Mouse (Mus musculus) CH12.LX (cell line): ENCODE measurements around the gene Ppm1n.

Source experiments
- CTCF ChIP-seq, 2 experiments: IDR thresholded peaks in 1 of 2; conservative IDR thresholded peaks in 1 of 2; 2 replicates each; pipeline ENCODE4 v1.5.1; 2011 to 2012; ENCODE audit warnings: low read depth in 2 of 2, low read length in 2 of 2, improper control_type of control experiment in 1 of 2, inconsistent platforms in 1 of 2, mild to moderate bottlenecking in 1 of 2, moderate library complexity in 1 of 2
- EP300 ChIP-seq: IDR thresholded peaks from 2 replicates; pipeline ENCODE4 v1.6.1; 2011; ENCODE audit warnings: low read length, improper control_type of control experiment
- GABPA ChIP-seq: IDR thresholded peaks from 2 replicates; pipeline ENCODE4 v1.6.1; 2012; ENCODE audit warnings: low read depth, low read length, improper control_type of control experiment, inconsistent platforms; ENCODE audit not compliant: insufficient replicate concordance
- HCFC1 ChIP-seq: IDR thresholded peaks from 2 replicates; pipeline ENCODE4 v1.6.1; 2012; ENCODE audit warnings: low read depth, mild to moderate bottlenecking, inconsistent platforms, low read length, improper control_type of control experiment
- JUND ChIP-seq: conservative IDR thresholded peaks from 2 replicates; pipeline ENCODE4 v1.6.1; 2011; ENCODE audit warnings: low read depth, low read length, improper control_type of control experiment
- KAT2A ChIP-seq: IDR thresholded peaks from 2 replicates; pipeline ENCODE4 v1.6.1; 2012; ENCODE audit warnings: low read length, improper control_type of control experiment, inconsistent platforms; ENCODE audit not compliant: insufficient replicate concordance
- MAFK ChIP-seq: IDR thresholded peaks from 2 replicates; pipeline ENCODE4 v1.6.1; 2011; ENCODE audit warnings: low read length, improper control_type of control experiment; ENCODE audit not compliant: insufficient replicate concordance
- POLR2A ChIP-seq: IDR thresholded peaks from 2 replicates; pipeline ENCODE4 v1.6.1; 2011; ENCODE audit warnings: low read depth, mild to moderate bottlenecking, improper control_type of control experiment, low read length
- RAD21 ChIP-seq: IDR thresholded peaks from 2 replicates; pipeline ENCODE4 v1.6.1; 2011; ENCODE audit warnings: low read depth, mild to moderate bottlenecking, low read length, improper control_type of control experiment, moderate library complexity
- TBP ChIP-seq: conservative IDR thresholded peaks from 2 replicates; pipeline ENCODE4 v1.6.1; 2011; ENCODE audit warnings: low read depth, low read length, improper control_type of control experiment
- TCF12 ChIP-seq: IDR thresholded peaks from 2 replicates; pipeline ENCODE4 v1.6.1; 2014; ENCODE audit warnings: low read depth, mild to moderate bottlenecking, inconsistent platforms, low read length, improper control_type of control experiment
- UBTF ChIP-seq: IDR thresholded peaks from 2 replicates; pipeline ENCODE4 v1.6.1; 2012; ENCODE audit warnings: low read depth, mild to moderate bottlenecking, inconsistent platforms, low read length, improper control_type of control experiment, moderate library complexity
- ZC3H11A ChIP-seq: IDR thresholded peaks from 2 replicates; pipeline ENCODE4 v1.6.1; 2012; ENCODE audit warnings: low read depth, mild to moderate bottlenecking, inconsistent platforms, low read length, improper control_type of control experiment

GRCm38 (mm10) chr7:19268993-19269681, 10.7 kb downstream of the Ppm1n start:
- no peak for TF ChIP-seq MAFK
- no peak for TF ChIP-seq GABPA
- TF ChIP-seq POLR2A: peak; percentile 42; the same call in 1 of the 2 replicates
- no peak for TF ChIP-seq KAT2A
- TF ChIP-seq CTCF (conservative IDR thresholded peaks at IDR 0.05 in 1 of 2, IDR thresholded peaks at IDR 0.05 in 1 of 2; ENCODE audit: low read depth in 2 of 2, low read length in 2 of 2): no peak
- TF ChIP-seq JUND: no peak
- TF ChIP-seq UBTF: no peak
- TF ChIP-seq TBP: 0 out of 2 replicates have a peak, but pooled peaks have one; percentile 31
- TF ChIP-seq HCFC1: no peak
- TF ChIP-seq ZC3H11A: no peak
- 0 out of 2 replicates have a peak, but pooled peaks have one; percentile 20 for TF ChIP-seq TCF12
- no peak for TF ChIP-seq RAD21
- no peak for TF ChIP-seq EP300
